In the genomic region with DNA sequence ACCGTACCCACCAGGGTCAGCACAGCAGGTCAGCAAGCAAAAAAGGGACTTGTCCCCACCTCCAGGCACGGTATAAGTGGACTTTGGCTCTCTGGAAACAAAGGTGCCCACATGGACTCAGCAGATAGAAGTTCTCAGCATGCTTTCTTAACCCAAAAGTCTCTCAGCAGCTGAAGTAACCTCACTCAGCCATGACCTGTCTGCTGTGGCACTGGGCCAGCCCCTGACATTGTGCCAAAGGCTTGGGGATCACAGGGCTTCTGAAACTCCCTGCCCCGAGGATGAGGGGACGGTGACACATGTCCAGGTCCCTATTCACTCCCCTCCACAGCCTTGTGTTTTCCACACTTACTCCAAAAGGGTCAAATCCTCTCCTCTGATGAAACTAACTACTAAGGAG, we compare ENCODE assay signal across 15 mouse cellular contexts. TPM values are rescaled to one million over a fixed set of nuclear protein-coding genes. Genes with fewer than 3 reads are reported as not detected.
DNase-seq lines count a peak whose midpoint lies in the region; ATAC-seq and TF ChIP-seq lines count a peak whose summit lies in the region.
"Had no signal": no experiment of that assay in that cellular context is flagged by ENCODE, and none has a peak within 500 bp of the region (broad histone marks: within the 10 kb centered on the region; RNA-seq: fewer than 3 reads in every experiment).

No protein-coding gene starts in this region.

- H3K4me3 ChIP-seq in liver, postnatal 0 days (ENCODE audit: low read depth, low read length), result no peak overlapping the region
- H3K4me3 ChIP-seq: heart, embryonic 13.5 days; hindbrain, embryonic 13.5 days; liver, embryonic 13.5 days; midbrain, embryonic 12.5 days had no signal

- H3K27me3 ChIP-seq in liver, postnatal 0 days (ENCODE audit: insufficient read depth, low read length), result no peaks in the 10 kb centered on the region
- H3K27me3 ChIP-seq: heart, embryonic 13.5 days; hindbrain, embryonic 13.5 days; liver, embryonic 13.5 days; midbrain, embryonic 12.5 days had no signal

- 30% methylated on average over 4 of the region's 4 CpGs for WGBS in liver, postnatal 0 days (ENCODE audit: insufficient replicate concordance)

- no peaks in the 10 kb centered on the region for H3K9me3 ChIP-seq in liver, postnatal 0 days (ENCODE audit: low read length)
- H3K9me3 ChIP-seq: heart, embryonic 13.5 days; hindbrain, embryonic 13.5 days; liver, embryonic 13.5 days; midbrain, embryonic 12.5 days had no signal

- H3K9ac ChIP-seq in liver, postnatal 0 days (replicated peaks), result no peak overlapping the region
- H3K9ac ChIP-seq: heart, embryonic 13.5 days; hindbrain, embryonic 13.5 days; liver, embryonic 13.5 days; midbrain, embryonic 12.5 days had no signal

- DNase-seq in cerebellum, adult 11 months, result peak; percentile 57
- peak; percentile 48 for DNase-seq in liver, postnatal 0 days
- DNase-seq in liver, result no peak
- peak; percentile 73 to 80 for DNase-seq in cerebellum, postnatal 10 days
- peak; percentile 86 for DNase-seq in kidney, postnatal 14 days
- DNase-seq in B cell, adult 2 months, result no peak
- DNase-seq in urinary bladder, postnatal 10 days (ENCODE audit: low spot score), result no peak
- DNase-seq: embryo, embryonic 11 days; liver, embryonic 13.5 days; spleen, adult 18-20 months; thymus, adult 18-20 months had no signal

- no peaks in the 10 kb centered on the region for H3K36me3 ChIP-seq in liver, postnatal 0 days (replicated peaks; ENCODE audit: insufficient read depth, low read length)
- H3K36me3 ChIP-seq: heart, embryonic 13.5 days; liver, embryonic 13.5 days; midbrain, embryonic 12.5 days had no signal

- no peak for ATAC-seq in cerebellum, adult (ENCODE audit: insufficient number of reproducible peaks, low FRiP score, low TSS enrichment)
- ATAC-seq in liver, postnatal 0 days, result no peak

- TF ChIP-seq CTCF in liver, postnatal 0 days (IDR thresholded peaks at IDR 0.05; ENCODE audit: low read depth), result no peak

- H3K27ac ChIP-seq in liver, postnatal 0 days (ENCODE audit: low read depth), result no peak overlapping the region
- H3K27ac ChIP-seq: heart, embryonic 13.5 days; liver, embryonic 13.5 days; midbrain, embryonic 12.5 days had no signal

- no peak for TF ChIP-seq EP300 in liver, postnatal 0 days (IDR thresholded peaks at IDR 0.05; ENCODE audit: low read depth)

- peaks cover 7% of the 10 kb centered on the region for H3K4me1 ChIP-seq in liver, postnatal 0 days (ENCODE audit: insufficient read depth)

- H3K4me2 ChIP-seq in liver, postnatal 0 days (ENCODE audit: low read depth, low read length), result no peak overlapping the region
- H3K4me2 ChIP-seq: heart, embryonic 13.5 days; hindbrain, embryonic 13.5 days; liver, embryonic 13.5 days; midbrain, embryonic 12.5 days had no signal

RNA-seq across cellular contexts. Expression of gene Wnk2, which starts 14.7 kb away (rescaled TPM):
- 0.13 and 0.15 TPM in 2 replicates for polyA plus RNA-seq in liver, postnatal 0 days (2015; fragmentation: Nextera tagmentation; extraction: Ambion mirVana)

RNA-seq across cellular contexts. Expression of gene Ninj1, which starts 54.2 kb away (rescaled TPM):
- polyA plus RNA-seq in liver, postnatal 0 days (2015; fragmentation: Nextera tagmentation; extraction: Ambion mirVana), result 106 and 118 TPM in 2 replicates

Comparison
In these comparisons a context has a peak if more than half of its experiments do, and no peak if none do; other contexts are left out.
1. DNase-seq: peak in cerebellum, adult 11 months (single experiment), liver, postnatal 0 days (single experiment), cerebellum, postnatal 10 days (2 of 2) and kidney, postnatal 14 days (single experiment); none in liver (single experiment), B cell, adult 2 months (0 of 2) and urinary bladder, postnatal 10 days (single experiment).